Mouse (Mus musculus) spleen, postnatal 4 days (tissue): ENCODE measurements around the gene Myo18b.

Experiments used
- DNase-seq, 2 experiments: peaks; one replicate each; pipeline ENCODE4 v3.0.0; 2022; ENCODE audit warnings: low spot score in 2 of 2

Myo18b gene

DNA sequence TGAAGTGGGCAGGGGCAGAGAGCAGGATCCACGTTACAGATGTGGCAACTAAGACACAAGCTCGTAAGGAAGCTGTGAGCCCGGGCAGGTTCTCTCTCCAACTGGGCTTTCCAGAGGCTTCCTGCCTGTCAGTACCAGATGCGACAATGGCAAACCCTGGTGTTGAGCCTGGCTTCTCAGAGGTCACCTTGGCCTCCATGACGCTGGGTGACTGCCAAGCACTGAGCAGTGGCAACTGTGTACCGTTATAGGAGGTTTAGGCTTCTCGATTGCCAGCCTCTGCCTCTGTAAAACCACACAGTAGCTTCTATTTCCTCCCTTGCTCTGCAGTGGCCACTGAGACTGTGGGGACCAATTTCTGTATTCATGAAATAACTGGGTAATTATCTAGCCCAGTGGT lies 81.1 kb downstream of the Myo18b start:
- no peak for DNase-seq

DNA sequence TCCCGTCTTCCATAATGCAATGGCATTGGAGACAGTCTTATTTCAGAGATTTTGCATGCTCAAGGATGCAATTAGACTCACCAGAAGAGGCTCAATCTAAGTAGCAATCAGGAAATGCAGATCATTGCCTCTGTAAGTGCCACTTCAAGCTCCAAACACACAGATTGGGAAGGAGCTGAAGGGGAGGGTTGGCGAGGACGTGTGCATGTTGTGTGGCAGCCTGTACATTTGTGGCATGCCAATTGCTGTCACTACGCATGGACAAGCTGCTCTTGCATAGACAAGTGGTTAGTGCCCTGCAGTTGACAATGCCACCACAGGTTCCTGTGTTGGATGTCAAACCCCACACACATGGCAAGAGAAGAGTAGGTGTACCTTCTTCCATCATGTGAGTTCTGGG lies 88.5 kb downstream of the Myo18b start:
- no peak for DNase-seq

DNA sequence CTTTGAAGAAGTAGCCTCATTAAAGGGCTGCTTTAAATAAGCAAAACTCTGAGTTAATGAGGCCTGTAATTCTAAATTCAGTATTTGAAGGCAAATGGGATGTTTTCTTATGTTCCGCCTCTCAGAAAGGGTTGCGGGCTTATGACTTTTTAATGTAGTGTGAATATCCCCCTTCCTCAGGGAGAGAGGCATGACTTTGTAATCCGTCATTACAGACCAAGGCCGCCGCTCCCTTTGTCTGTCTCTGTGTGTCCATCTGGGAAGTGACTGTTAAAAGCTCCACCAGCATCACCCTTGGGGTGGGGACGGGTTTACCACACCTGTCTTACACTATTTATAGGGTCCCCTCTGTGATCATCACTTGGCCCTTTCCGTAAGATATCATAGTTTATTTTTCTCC lies 100.1 kb downstream of the Myo18b start:
- no peak for DNase-seq

DNA sequence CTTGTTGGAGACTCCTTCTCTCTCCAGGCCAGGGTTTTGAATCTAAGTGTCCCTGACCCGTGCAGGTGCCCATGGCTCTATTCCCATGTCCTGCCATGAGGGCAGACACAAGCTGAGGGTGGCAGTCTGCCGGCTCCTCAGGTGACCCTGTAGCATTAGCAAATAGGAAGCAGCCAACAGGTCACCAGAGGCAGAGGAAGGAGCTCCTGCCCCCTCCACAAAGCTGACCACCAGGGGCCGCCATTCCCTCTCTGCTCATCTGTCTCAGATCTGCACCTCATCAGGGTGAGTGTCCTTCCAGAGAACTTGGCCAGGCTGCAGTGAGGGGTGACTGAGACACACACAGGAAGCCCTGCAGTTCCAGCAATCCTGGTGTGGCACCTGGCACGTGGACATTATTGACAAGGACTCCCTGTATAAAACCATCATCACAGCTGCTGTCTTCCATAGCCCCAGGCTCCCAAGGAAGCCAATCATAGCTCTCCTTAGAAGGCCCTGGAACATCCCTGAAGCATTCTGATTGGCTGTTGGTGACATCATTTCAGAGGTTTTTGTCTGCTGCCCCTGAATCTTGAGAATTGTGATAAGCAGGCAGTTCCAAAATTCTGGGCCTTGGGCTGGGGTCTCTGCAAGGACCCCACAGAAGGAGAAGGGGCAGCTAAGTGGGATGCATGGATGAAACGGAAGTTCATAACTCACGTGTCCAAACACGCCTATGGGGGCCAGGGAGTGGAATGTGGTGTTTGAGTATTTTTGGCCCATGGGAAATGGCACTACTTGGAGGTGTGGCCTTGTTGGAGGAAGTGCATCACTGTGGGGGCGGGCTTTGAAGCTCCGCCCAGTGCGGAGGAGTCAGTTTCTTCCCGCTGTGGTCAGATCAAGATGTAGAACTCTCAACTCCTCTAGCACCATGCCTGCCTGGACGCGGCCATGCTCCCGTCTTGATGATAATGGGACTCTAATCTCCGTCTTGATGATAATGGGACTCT lies 104.1 kb downstream of the Myo18b start:
- no peak for DNase-seq

DNA sequence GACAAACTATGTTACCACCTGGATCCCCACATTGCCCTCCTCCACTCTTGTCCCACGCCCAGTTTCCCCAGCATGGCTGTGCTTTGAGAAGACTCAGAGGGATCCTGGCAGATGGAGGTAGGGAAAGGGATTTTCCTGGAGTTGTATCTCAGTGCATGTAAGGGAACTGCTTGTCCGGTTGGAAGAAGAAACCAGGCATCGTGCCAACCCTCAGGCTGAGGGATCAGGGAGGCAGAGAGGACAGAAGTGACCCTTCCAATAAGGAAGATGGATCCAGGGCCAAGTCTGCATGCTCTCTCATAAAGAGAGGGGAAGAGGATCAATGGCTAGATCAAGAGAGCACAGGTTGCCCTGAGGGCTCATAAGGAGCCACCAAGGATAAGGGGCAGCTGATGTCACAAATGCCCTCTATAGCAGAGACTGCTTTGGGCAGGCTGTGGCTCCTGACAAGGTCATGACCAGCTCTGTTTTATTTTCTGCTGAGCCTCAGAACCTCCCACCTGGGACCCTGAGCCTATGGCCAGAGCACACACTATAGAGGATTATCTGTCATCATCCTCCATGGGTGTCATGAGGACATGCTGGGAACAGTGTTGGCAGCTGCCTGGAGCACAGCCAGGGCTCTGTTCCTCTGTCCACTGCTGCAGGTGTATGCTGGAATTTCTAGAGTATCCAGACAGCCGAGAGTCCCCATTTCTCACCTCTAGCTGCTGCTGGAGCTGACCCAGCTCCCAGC lies 105.6 kb downstream of the Myo18b start:
- no peak for DNase-seq

DNA sequence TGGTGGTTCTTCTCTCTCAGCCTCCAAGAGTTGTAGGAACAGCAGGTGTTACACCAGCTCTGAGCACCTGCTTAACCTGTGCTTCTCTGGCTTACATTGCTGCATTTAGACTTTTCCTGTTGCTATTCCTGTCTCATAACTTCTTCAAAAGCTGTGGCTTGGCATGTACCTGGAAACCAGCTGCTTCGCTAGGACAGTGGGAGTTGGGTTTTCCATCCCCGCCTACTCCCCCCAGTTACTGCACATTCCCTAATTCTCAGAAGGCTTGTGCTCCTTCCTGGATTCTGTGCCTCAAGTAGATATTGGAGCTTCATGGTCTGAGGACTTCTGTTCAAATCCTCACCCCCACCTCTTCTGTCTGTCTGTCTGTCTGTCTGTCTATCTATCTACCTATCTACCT lies 107.7 kb downstream of the Myo18b start:
- no peak for DNase-seq

- DNase-seq: no peak
These were observed 109.4 kb downstream of the Myo18b start for GRCm38 (mm10) chr5:112786788-112787187.

DNA sequence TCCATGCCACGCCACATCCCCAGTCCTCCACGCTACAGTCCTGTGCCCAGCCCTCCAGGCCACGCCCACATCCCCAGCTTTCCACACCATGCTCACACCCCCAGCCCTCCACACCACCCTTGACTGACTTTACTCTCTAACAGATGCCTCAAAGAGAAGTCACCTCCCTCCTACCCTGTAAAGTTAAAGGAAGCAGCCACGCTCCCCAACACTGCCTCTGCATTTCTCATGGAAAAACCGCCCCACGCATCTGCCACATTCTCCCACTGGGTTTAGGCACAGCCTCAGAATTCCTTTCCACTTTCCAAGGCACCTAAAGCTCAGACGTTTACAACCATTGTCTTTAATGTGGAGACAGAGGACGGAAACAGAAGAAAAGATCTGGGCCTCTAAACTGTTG lies 110.1 kb downstream of the Myo18b start:
- DNase-seq: no peak

DNA sequence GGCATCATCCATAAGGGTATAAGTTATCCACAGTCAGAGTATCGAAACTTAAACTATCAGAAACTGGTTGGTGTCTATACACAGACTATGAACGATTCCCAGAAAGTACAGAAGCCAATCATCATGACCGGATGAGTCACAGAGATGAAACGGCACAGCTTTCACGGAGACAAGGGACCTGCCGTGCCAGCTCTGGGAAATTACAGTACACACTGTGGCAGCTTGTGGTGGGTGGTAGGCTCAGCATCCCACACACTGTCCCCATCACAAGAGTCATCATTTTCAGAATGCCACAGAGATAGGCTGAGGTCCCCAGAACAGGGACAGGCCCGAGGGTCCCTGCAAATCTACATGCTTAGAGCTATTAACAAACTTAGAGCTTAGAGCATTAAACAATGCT lies 114.4 kb downstream of the Myo18b start:
- DNase-seq: no peak

GRCm38 (mm10) chr5:112781231-112781630 lies 114.9 kb downstream of the Myo18b start:
- no peak for DNase-seq

DNA sequence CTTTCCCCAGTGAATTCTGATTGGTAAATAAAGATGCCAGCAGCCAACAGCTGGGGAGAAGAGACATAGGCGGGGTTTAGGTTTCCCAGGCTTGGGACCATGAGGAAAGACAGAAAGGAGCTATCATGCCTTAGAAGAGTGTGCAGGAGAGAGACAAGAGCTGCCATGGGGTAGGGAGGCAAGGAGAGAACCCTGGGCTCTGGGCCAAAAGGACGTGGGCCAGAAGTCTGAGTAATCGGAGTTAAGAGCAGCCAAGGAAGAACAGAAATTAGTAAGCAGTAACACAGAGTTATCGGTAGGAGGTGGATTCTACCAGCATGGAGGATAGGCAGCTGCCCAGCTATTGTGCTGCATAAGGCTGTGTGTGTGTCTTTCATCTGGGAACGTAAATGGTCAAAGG lies 115.8 kb downstream of the Myo18b start:
- DNase-seq: no peak

GRCm38 (mm10) chr5:112776781-112777405 lies 119.3 kb downstream of the Myo18b start:
- no peak for DNase-seq

DNA sequence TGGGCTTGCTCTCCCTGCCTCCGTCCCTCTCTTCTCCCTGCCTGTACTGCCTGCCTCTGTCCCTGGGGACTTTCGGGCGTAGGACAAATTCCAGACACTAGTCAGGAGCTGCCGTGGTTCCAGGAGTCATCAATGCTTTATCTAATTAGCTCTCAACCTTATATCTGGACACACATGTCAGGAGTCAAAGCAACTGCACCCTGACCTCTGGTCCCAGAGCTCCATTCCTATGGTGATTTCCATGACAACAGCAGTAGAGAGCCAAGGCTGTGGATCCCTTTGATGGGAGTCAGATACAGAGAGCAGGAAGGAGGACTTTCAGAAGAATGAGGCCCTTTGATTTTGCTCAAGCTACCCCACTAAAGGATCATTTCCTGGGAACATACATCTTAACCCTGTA lies 122.7 kb downstream of the Myo18b start:
- DNase-seq: no peak

GRCm38 (mm10) chr5:112771376-112771901 lies 124.7 kb downstream of the Myo18b start:
- DNase-seq: no peak

- no peak for DNase-seq
These were observed 126.4 kb downstream of the Myo18b start for GRCm38 (mm10) chr5:112769721-112770119.

- DNase-seq: no peak
These were observed 127.0 kb downstream of the Myo18b start for GRCm38 (mm10) chr5:112769020-112769720.

DNA sequence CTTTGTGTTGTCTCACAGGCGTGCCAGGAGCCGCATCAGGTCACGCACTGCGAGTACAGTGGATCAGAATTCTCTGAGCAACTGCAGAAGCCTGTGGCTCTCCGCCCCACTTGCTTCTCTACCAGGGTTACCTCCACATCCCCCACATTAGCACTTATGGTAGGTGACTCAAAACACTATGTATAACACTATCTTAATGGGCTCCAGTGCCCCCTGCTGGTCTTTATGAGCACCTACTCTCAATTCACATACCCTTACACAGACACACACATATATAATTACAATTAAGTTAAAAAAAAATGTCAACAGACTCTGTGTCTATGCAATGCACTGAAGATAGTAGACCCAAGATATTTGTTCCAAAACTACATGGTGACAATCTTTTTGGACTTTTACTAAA lies 127.6 kb downstream of the Myo18b start:
- DNase-seq: no peak

- no peak for DNase-seq
These were observed 134.6 kb downstream of the Myo18b start for GRCm38 (mm10) chr5:112761415-112762075.

GRCm38 (mm10) chr5:112755581-112755980 lies 140.6 kb downstream of the Myo18b start:
- DNase-seq: no peak

DNA sequence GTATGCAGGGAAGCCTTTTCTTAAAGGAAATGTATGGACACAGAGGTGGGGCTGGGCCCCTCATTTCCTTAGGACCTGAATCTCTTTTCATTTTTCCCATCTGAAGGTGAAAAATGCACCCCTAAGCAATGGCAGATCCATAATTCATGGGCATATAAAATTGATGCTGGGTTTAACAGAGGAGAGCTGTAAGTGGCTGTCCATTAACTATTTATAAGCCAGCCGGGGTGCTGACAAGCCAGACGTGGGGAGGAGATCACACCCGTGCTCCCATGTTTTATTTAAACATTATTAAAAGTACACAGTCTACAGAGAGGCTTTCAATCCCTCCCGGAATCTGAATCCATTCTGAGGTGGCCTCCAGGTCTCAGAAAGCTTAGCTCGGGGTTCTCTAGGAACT lies 146.5 kb downstream of the Myo18b start:
- no peak for DNase-seq
